Mouse (Mus musculus) kidney, postnatal 0 days (tissue): ENCODE measurements around the gene Plcb3. TPM values are rescaled to one million over a fixed set of nuclear protein-coding genes. Genes with fewer than 3 reads are reported as not detected.
"Not testable (repeated sequence)": the region's sequence is repeated elsewhere in the genome, so short reads cannot be mapped to it uniquely, and the experiment has no call there.

Source experiments
- ATAC-seq: fragments of 200-750 bp; cut with Nextera tagmentation; replicated peaks from 2 replicates; pipeline ENCODE4 v1.8.0; 2017; ENCODE audit warnings: low read depth, moderate number of reproducible peaks, moderate TSS enrichment, moderate library complexity; ENCODE audit not compliant: low FRiP score
- DNase-seq: peaks from one replicate; pipeline ENCODE4 v3.0.0-alpha.2; 2016; ENCODE audit warnings: low spot score
- H3K27ac ChIP-seq: fragments of 300-500 bp; sonication (generic); 2 replicates; pipeline ENCODE4 v1.5.1; 2014; ENCODE audit warnings: mild to moderate bottlenecking
- H3K27me3 ChIP-seq: fragments of 300-500 bp; sonication (generic); 2 replicates; pipeline ENCODE4 v1.6.1; 2014; ENCODE audit warnings: low read length, mixed read lengths; ENCODE audit not compliant: insufficient read depth
- H3K36me3 ChIP-seq: fragments of 300-500 bp; sonication (generic); 2 replicates; pipeline ENCODE4 v1.6.1; 2014; ENCODE audit warnings: low read length, mixed read lengths; ENCODE audit not compliant: insufficient read depth
- H3K4me1 ChIP-seq: fragments of 300-500 bp; sonication (generic); replicated peaks from 2 replicates; pipeline ENCODE4 v1.6.1; 2014; ENCODE audit warnings: antibody characterized with exemption, low read length, mixed read lengths; ENCODE audit not compliant: insufficient read depth
- H3K4me2 ChIP-seq: fragments of 300-500 bp; sonication (generic); 2 replicates; pipeline ENCODE4 v1.6.1; 2014; ENCODE audit warnings: mild to moderate bottlenecking, low read length, moderate library complexity, mixed read lengths
- H3K4me3 ChIP-seq: fragments of 300-500 bp; sonication (generic); replicated peaks from 2 replicates; pipeline ENCODE4 v1.5.1; 2014; ENCODE audit warnings: low read depth, low read length
- H3K9ac ChIP-seq: fragments of 300-500 bp; sonication (generic); 2 replicates; pipeline ENCODE4 v1.6.1; 2014; ENCODE audit warnings: low read depth, low read length
- H3K9me3 ChIP-seq: fragments of 300-500 bp; sonication (generic); replicated peaks from 2 replicates; pipeline ENCODE4 v1.6.1; 2016; ENCODE audit warnings: low read length, inconsistent platforms, mixed read lengths
- CTCF ChIP-seq: IDR thresholded peaks from 2 replicates; pipeline ENCODE4 v1.5.1; 2016; ENCODE audit warnings: antibody characterized with exemption, low read depth, mild to moderate bottlenecking, moderate library complexity
- WGBS: fragments of 180-500 bp; shearing (Covaris S2); extraction: QIAGEN DNeasy Blood & Tissue Kit; methylation state at CpG from one replicate; pipeline ENCODE4 v1.1.7; 2014; 5-methylcytosine and 5-hydroxymethylcytosine counted together
- polyA plus RNA-seq: library from polyadenylated mRNA; unstranded; fragments of >200 nt; fragmentation: Nextera tagmentation; extraction: Ambion mirVana; gene quantifications from 2 replicates; pipeline ENCODE4 v1.2.1, GENCODE M21; 2015

The Plcb3 gene
- polyA plus RNA-seq, 1 experiment from 2014 or later, result 24.6 TPM

DNA sequence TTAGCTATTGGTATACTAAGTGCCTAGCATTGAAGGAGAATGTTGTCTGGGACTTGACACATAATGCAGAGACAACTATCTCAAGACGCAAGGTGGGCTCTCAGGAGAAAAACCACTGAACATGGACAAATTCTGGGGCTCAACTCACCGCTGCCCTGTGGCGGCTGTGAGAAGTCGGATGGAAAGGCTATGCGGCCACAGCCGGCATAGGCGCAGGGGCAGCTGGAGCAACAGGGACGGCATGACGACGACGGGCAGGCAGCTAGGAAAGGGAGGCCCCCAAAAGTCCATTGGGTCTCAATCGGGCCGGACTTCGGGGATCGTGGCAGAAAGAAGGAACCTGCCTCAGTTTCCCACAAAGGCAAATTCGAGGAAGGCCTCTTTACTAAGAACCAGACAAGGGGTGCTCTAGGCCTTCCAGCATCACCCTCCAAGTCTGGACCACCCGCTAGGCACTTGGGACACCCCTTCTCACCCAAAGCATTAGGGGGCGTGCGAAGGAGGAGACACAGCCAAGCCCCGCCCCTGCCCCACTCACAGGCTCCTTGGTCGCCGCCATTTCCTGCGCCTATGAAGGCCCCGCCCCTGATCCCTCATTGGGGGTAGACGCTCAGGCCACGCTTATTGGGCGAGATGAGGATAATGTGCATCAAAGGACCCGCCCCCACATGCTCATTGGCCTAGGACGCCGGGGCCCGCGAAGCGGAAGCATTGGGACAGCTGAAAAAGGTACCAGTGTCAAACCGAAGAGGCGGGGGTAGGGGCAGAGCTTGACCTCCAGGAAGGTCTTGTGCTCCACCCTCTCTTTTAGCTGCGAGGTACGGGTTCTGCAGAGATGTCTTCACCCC, 16.0 kb upstream of the Plcb3 start, which contains the start of gene Dnajc4:
Gene Dnajc4 (minus strand): TSS at position 562 of the 848 bp plus-strand sequence.
- Histone ChIP-seq H3K4me1 (peaks cover 30% of the 10 kb centered on the region), H3K27me3 (no peaks in the 10 kb centered on the region), H3K4me2 (peak within 1 kb of the TSS; percentile 97), H3K9ac (peak within 1 kb of the TSS; percentile 68), H3K36me3 (no peaks in the 10 kb centered on the region), H3K4me3 (peak within 1 kb of the TSS; percentile 53), H3K9me3 (no peaks in the 10 kb centered on the region), H3K27ac (peak within 1 kb of the TSS; percentile 73)
- ATAC-seq (peak; percentile 93), DNase-seq (peak; percentile 99)
- peak; percentile 38 for TF ChIP-seq CTCF
- 1% methylated on average over 37 of the region's 37 CpGs for WGBS

DNA sequence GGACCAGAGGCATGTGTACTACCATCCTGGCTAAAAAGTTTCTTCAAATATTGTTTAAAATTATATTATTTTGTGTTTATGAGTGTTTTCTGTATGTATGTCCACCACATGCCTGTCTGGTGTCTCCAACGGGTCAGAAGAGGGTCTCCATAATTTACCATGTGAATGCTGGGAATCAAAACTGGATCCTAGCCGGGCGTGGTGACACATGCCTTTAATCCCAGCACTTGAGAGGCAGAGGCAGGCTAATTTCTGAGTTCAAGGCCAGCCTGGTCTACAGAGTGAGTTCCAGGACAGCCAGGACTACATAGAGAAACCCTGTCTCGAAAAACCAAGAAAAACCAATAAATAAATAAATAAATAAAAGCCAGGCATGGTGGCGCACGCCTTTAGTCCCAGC, 14.9 kb upstream of the Plcb3 start:
- H3K9ac ChIP-seq, H3K27ac ChIP-seq, H3K4me2 ChIP-seq, H3K4me3 ChIP-seq, H3K27me3 ChIP-seq, ATAC-seq, DNase-seq, H3K9me3 ChIP-seq, H3K36me3 ChIP-seq: not testable (repeated sequence)
- 94% methylated on average over 6 of the region's 6 CpGs for WGBS
- peaks cover 29% of the 10 kb centered on the region for H3K4me1 ChIP-seq

- no peak overlapping the region for H3K4me2 ChIP-seq
- H3K36me3 ChIP-seq, result no peaks in the 10 kb centered on the region
- H3K27me3 ChIP-seq, result no peaks in the 10 kb centered on the region
- TF ChIP-seq CTCF, result no peak
- no peak overlapping the region for H3K9ac ChIP-seq
- DNase-seq (no peak), ATAC-seq (no peak)
- H3K4me3 ChIP-seq, result no peak overlapping the region
- peaks cover 33% of the 10 kb centered on the region for H3K4me1 ChIP-seq
- H3K9me3 ChIP-seq, result no peaks in the 10 kb centered on the region
- 89% methylated on average over 6 of the region's 6 CpGs for WGBS
- no peak overlapping the region for H3K27ac ChIP-seq
Measured at GRCm38 (mm10) chr19:6990712-6991111, 14.4 kb upstream of the Plcb3 start.

DNA sequence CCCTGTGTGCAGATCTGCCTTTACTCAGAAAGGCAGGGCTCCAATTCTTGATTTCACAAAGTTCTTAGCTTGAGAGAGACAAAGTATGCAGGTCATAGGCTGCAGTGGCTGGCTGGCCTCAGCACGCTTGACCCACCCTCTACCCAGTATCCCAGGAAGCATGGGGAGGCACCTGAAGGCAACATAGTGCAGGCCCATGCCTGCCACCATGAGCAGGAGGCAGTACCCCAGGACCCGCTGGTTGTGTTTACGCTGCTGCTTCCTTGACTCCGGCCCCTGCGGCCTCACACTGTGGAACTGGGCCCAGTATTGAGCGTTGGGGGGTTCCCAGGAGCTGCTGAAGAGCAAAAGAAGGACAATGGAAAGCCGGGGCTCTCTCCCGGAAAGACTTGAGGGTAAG, 13.0 kb upstream of the Plcb3 start:
- Histone ChIP-seq H3K4me2 (no peak overlapping the region), H3K9ac (no peak overlapping the region), H3K4me3 (no peak overlapping the region), H3K9me3 (no peaks in the 10 kb centered on the region), H3K4me1 (peaks cover 24% of the 10 kb centered on the region), H3K27ac (no peak overlapping the region), H3K36me3 (peaks cover 4% of the 10 kb centered on the region; the same call in 1 of the 2 replicates), H3K27me3 (no peaks in the 10 kb centered on the region)
- ATAC-seq (no peak), DNase-seq (no peak)
- TF ChIP-seq CTCF, result no peak
- WGBS, result 89% methylated on average over 8 of the region's 8 CpGs

DNA sequence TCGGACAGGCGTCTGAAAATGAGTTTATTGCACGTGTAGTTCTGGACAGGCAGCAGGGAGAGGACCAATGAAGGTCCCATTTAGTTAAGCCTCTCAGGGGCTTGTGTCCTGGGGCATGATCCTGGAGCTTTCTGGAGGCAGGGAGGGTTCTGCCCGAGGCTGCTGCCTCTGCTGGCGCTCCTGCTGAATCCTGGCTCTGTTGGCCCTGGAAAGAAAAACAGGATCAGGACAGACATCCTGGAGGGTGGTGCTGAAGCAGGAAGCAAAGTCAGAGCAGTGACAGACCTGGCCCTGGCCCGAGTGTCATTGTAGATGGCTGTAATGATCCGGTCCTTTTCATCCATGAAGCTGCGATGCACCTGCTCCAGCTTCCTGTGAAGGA, 11.6 kb upstream of the Plcb3 start:
- peaks cover 10% of the 10 kb centered on the region; the same call in 1 of the 2 replicates for H3K36me3 ChIP-seq
- H3K9ac ChIP-seq, result peak overlapping the region; percentile 86
- no peak for TF ChIP-seq CTCF
- no peak for DNase-seq
- ATAC-seq, result no peak
- H3K4me2 ChIP-seq, result peak overlapping the region; percentile 87
- peaks cover 20% of the 10 kb centered on the region for H3K4me1 ChIP-seq
- WGBS, result 2% methylated on average over 8 of the region's 8 CpGs
- peak overlapping the region; percentile 82 for H3K4me3 ChIP-seq
- peak overlapping the region; percentile 85 for H3K27ac ChIP-seq
- no peaks in the 10 kb centered on the region for H3K27me3 ChIP-seq
- no peaks in the 10 kb centered on the region for H3K9me3 ChIP-seq

DNA sequence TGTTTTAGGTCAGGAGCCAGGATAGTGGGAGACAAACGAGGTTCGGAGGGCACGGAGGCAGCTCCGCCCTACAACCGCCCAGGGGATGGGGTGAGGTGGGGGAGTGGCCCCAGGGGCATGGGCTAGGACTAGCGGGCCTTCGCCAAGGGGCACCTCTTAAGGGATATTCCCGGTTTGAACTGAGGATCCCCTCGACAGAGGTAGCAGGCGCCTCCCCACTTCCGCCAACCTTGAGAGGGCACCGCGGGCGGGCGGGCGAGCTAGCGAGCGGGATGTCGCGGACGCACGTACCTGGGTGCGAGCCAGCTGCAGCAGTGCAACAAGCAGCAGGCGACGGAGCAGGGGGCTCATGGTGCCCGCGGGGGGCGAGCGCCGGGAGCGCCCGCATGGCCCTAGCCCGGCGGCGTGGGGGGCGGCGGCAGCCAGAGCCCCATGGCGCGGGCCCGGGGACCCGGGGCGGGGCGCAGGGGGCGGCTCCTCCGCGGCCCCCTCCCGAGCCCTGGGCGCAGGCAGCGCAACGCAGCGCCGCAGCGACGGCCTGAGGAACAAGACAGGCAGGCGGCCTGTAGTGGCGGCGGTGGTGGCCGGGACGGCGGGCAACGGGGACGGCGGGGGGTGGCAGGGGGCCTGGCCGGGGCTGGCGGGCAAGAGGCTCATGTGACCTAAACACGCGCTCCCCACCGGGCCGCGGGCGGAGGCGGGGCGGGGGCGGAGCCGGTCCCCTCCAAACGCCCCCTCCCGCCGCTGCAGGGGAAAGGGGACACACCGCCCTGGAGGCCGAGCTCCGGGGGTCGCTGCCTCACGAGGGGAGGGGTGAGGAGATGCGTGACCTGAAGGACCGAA, 11.0 kb upstream of the Plcb3 start, which contains the start of gene Vegfb:
Gene Vegfb (minus strand): TSS at position 591 of the 843 bp plus-strand sequence.
- no peaks in the 10 kb centered on the region for H3K9me3 ChIP-seq
- H3K27me3 ChIP-seq, result no peaks in the 10 kb centered on the region
- peak; percentile 46 for DNase-seq
- H3K4me2 ChIP-seq, result peak within 1 kb of the TSS; percentile 87
- no peak for TF ChIP-seq CTCF
- H3K36me3 ChIP-seq, result peaks cover 16% of the 10 kb centered on the region; the same call in 1 of the 2 replicates
- peak within 1 kb of the TSS; percentile 86 for H3K9ac ChIP-seq
- peaks cover 17% of the 10 kb centered on the region for H3K4me1 ChIP-seq
- peak within 1 kb of the TSS; percentile 85 for H3K27ac ChIP-seq
- WGBS, result 1% methylated on average over 69 of the region's 85 CpGs
- peak within 1 kb of the TSS; percentile 82 for H3K4me3 ChIP-seq
- ATAC-seq, result peak; percentile 33
